In genomic region chr2:154498571-154498970, GRCm38 (mm10) we compare ENCODE assay signal across 16 mouse cellular contexts. TPM values are rescaled to one million over a fixed set of nuclear protein-coding genes. Genes with fewer than 3 reads are reported as not detected.
DNase-seq lines count a peak whose midpoint lies in the region; ATAC-seq and TF ChIP-seq lines count a peak whose summit lies in the region.
"Had no signal": no experiment of that assay in that cellular context is flagged by ENCODE, and none has a peak within 500 bp of the region (broad histone marks: within the 10 kb centered on the region; RNA-seq: fewer than 3 reads in every experiment).

No protein-coding gene starts in this region.

- no peak for TF ChIP-seq EP300 in heart, postnatal 0 days (IDR thresholded peaks at IDR 0.05; ENCODE audit: low read depth)

- H3K9ac ChIP-seq in forebrain, embryonic 13.5 days: no peak overlapping the region
- H3K9ac ChIP-seq in forebrain, embryonic 16.5 days (replicated peaks; ENCODE audit: low read depth, low read length): no peak overlapping the region
- no peak overlapping the region for H3K9ac ChIP-seq in heart, postnatal 0 days (replicated peaks; ENCODE audit: low read depth, low read length)
- H3K9ac ChIP-seq: heart, embryonic 13.5 days; lung, embryonic 14.5 days; neural tube, embryonic 15.5 days had no signal

- H3K4me1 ChIP-seq in forebrain, embryonic 13.5 days: 0 out of 2 replicates have a peak, but pooled peaks cover 8% of the 10 kb centered on the region
- peaks cover 4% of the 10 kb centered on the region; the same call in 1 of the 2 replicates for H3K4me1 ChIP-seq in forebrain, embryonic 16.5 days (replicated peaks; ENCODE audit: control insufficient read depth, insufficient read depth, low read length)
- peaks cover 7% of the 10 kb centered on the region for H3K4me1 ChIP-seq in heart, postnatal 0 days (ENCODE audit: control insufficient read depth, insufficient read depth)

- WGBS in forebrain, embryonic 13.5 days: 62% methylated on average over 5 of the region's 5 CpGs
- 46% methylated on average over 5 of the region's 5 CpGs for whole genome bisulfite sequencing in forebrain, embryonic 16.5 days
- WGBS in heart, postnatal 0 days: 20% methylated on average over 5 of the region's 5 CpGs

- no peaks in the 10 kb centered on the region for H3K9me3 ChIP-seq in forebrain, embryonic 13.5 days (replicated peaks)
- H3K9me3 ChIP-seq in forebrain, embryonic 16.5 days (ENCODE audit: control insufficient read depth, low read length): no peaks in the 10 kb centered on the region
- H3K9me3 ChIP-seq in heart, postnatal 0 days (replicated peaks; ENCODE audit: control insufficient read depth, low read length): no peaks in the 10 kb centered on the region
- H3K9me3 ChIP-seq: heart, embryonic 13.5 days; neural tube, embryonic 15.5 days had no signal

- H3K27ac ChIP-seq in forebrain, embryonic 13.5 days: peak overlapping the region; percentile 2
- H3K27ac ChIP-seq in forebrain, embryonic 16.5 days (ENCODE audit: low read length): no peak overlapping the region
- H3K27ac ChIP-seq in heart, postnatal 0 days (ENCODE audit: low read depth): peak overlapping the region; percentile 23; the same call in 1 of the 2 replicates
- H3K27ac ChIP-seq: heart, embryonic 13.5 days; neural tube, embryonic 15.5 days had no signal

- ATAC-seq in forebrain, embryonic 13.5 days: no peak
- ATAC-seq in forebrain, embryonic 16.5 days: no peak
- no peak for ATAC-seq in heart, postnatal 0 days (ENCODE audit: insufficient read depth, low read depth)
- ATAC-seq in cerebellum, adult (ENCODE audit: insufficient number of reproducible peaks, low FRiP score, low TSS enrichment): peak; percentile 72; the same call in 1 of the 2 replicates

- no peak overlapping the region for H3K4me2 ChIP-seq in forebrain, embryonic 13.5 days
- no peak overlapping the region for H3K4me2 ChIP-seq in forebrain, embryonic 16.5 days (ENCODE audit: low read length)
- H3K4me2 ChIP-seq in heart, postnatal 0 days (ENCODE audit: low read depth, low read length): no peak overlapping the region
- H3K4me2 ChIP-seq: heart, embryonic 13.5 days; lung, embryonic 14.5 days; neural tube, embryonic 15.5 days had no signal

- TF ChIP-seq CTCF in heart, postnatal 0 days (IDR thresholded peaks at IDR 0.05; ENCODE audit: low read depth): no peak

- peaks cover 19% of the 10 kb centered on the region for H3K36me3 ChIP-seq in forebrain, embryonic 13.5 days (ENCODE audit: poor library complexity, severe bottlenecking)
- H3K36me3 ChIP-seq in forebrain, embryonic 16.5 days (ENCODE audit: control insufficient read depth, insufficient read depth): no peaks in the 10 kb centered on the region
- peaks cover 14% of the 10 kb centered on the region; the same call in 1 of the 2 replicates for H3K36me3 ChIP-seq in heart, postnatal 0 days (replicated peaks; ENCODE audit: control insufficient read depth, insufficient read depth, low read length)

- H3K4me3 ChIP-seq in forebrain, embryonic 13.5 days: no peak overlapping the region
- H3K4me3 ChIP-seq in forebrain, embryonic 16.5 days (replicated peaks; ENCODE audit: low read length): no peak overlapping the region
- H3K4me3 ChIP-seq in heart, postnatal 0 days (ENCODE audit: low read depth, low read length): no peak overlapping the region
- H3K4me3 ChIP-seq: heart, embryonic 13.5 days; neural tube, embryonic 15.5 days had no signal

- H3K27me3 ChIP-seq in forebrain, embryonic 13.5 days: no peaks in the 10 kb centered on the region
- H3K27me3 ChIP-seq in forebrain, embryonic 16.5 days (replicated peaks; ENCODE audit: control insufficient read depth, insufficient read depth, low read length): no peaks in the 10 kb centered on the region
- no peaks in the 10 kb centered on the region for H3K27me3 ChIP-seq in heart, postnatal 0 days (ENCODE audit: control insufficient read depth, insufficient read depth, low read length)
- H3K27me3 ChIP-seq: CH12.LX; heart, embryonic 13.5 days; neural tube, embryonic 15.5 days had no signal

- no peak for DNase-seq in heart, postnatal 0 days (ENCODE audit: low spot score)
- DNase-seq in heart, adult 9 months (ENCODE audit: low spot score in 2 of 2): no peak
- DNase-seq in cerebellum, postnatal 25 days: peak; percentile 71 to 73
- DNase-seq in spleen, adult 12 weeks (ENCODE audit: low spot score): no peak
- no peak for DNase-seq in yolk sac, embryonic 10.5 days (ENCODE audit: low spot score)
- DNase-seq: lung, embryonic 14.5 days had no signal

RNA-seq across cellular contexts. Expression of gene 1700003F12Rik, which starts 48.3 kb away (rescaled TPM):
- 1.4 TPM in 2 replicates for polyA plus RNA-seq in forebrain, embryonic 13.5 days (2015; fragmentation: Nextera tagmentation; extraction: Ambion mirVana)
- 1.9 and 2.9 TPM in 2 replicates for polyA plus RNA-seq in forebrain, embryonic 16.5 days (2015; fragmentation: Nextera tagmentation; extraction: Ambion mirVana)
- 2.0 TPM in 1 of 2 replicates, not detected in the other for total RNA-seq in heart, postnatal 0 days (2014; rRNA removed; ENCODE audit: low replicate concordance)
- 0.70 and 1.1 TPM in 2 replicates for polyA plus RNA-seq in heart, postnatal 0 days (2015; fragmentation: Nextera tagmentation; extraction: Ambion mirVana)
- total RNA-seq: liver, adult 2 months; monocyte, adult 5-6 weeks had no signal
- polyA plus RNA-seq: heart, embryonic 13.5 days had no signal

RNA-seq across cellular contexts. Expression of gene Actl10, which starts 53.0 kb away (rescaled TPM):
- 0.49 and 0.68 TPM in 2 replicates for polyA plus RNA-seq in forebrain, embryonic 13.5 days (2015; fragmentation: Nextera tagmentation; extraction: Ambion mirVana)
- 0.37 and 0.86 TPM in 2 replicates for polyA plus RNA-seq in forebrain, embryonic 16.5 days (2015; fragmentation: Nextera tagmentation; extraction: Ambion mirVana)
- 0.23 TPM in 1 of 2 replicates, not detected in the other for total RNA-seq in heart, postnatal 0 days (2014; rRNA removed; ENCODE audit: low replicate concordance)
- not detected in 2 replicates for polyA plus RNA-seq in heart, postnatal 0 days (2015; fragmentation: Nextera tagmentation; extraction: Ambion mirVana)
- total RNA-seq: left cerebral cortex, postnatal 14 days; monocyte, adult 5-6 weeks had no signal
- polyA plus RNA-seq: kidney, embryonic 14.5 days; liver, adult 2 months had no signal

Comparison
In these comparisons a context has a peak if more than half of its experiments do, and no peak if none do; other contexts are left out.
1. DNase-seq: peak in cerebellum, postnatal 25 days (2 of 2); none in heart, postnatal 0 days (single experiment), heart, adult 9 months (0 of 2), spleen, adult 12 weeks (single experiment) and yolk sac, embryonic 10.5 days (single experiment).